Mouse (Mus musculus): ENCODE data around the gene Gm21637. TPM values are rescaled to one million over a fixed set of nuclear protein-coding genes. Genes with fewer than 3 reads are reported as not detected.
"Not testable (repeated sequence)": the region's sequence is repeated elsewhere in the genome, so short reads cannot be mapped to it uniquely, and the experiment has no call there.

Gene Gm21637
- polyA plus RNA-seq (2014; fragmentation: Nextera tagmentation; extraction: Ambion mirVana), result not detected in 2 replicates

GRCm38 (mm10) chrX:31961744-31962143 is at the start of gene Gm21637:
Gm21637 (plus strand) TSS chrX:31962044.
- H3K27ac ChIP-seq (ENCODE audit: low read depth); H3K4me1 ChIP-seq (replicated peaks; ENCODE audit: control insufficient read depth, insufficient read depth, low read length); ATAC-seq (replicated peaks; ENCODE audit: low FRiP score, low TSS enrichment, low read depth); H3K9ac ChIP-seq (ENCODE audit: low read length); H3K4me2 ChIP-seq (ENCODE audit: low read length); H3K9me3 ChIP-seq (ENCODE audit: control insufficient read depth, low read length); H3K36me3 ChIP-seq (ENCODE audit: control insufficient read depth, insufficient read depth, low read length); H3K4me3 ChIP-seq (ENCODE audit: low read depth, low read length); H3K27me3 ChIP-seq (replicated peaks; ENCODE audit: control insufficient read depth, insufficient read depth, low read length); DNase-seq (ENCODE audit: low spot score): not testable (repeated sequence)
- WGBS, result no CpG with 5 or more reads among the region's 1 CpGs

Other genes with a start within 250 kb of the Gm21637 start
- gene Btbd35f25, start 244.9 kb upstream of the Gm21637 start, polyA plus RNA-seq (2014; fragmentation: Nextera tagmentation; extraction: Ambion mirVana), result not detected in 2 replicates
- not detected in 2 replicates for gene Btbd35f22, start 85.8 kb downstream of the Gm21637 start, polyA plus RNA-seq (2014; fragmentation: Nextera tagmentation; extraction: Ambion mirVana)